Mouse (Mus musculus): Measurements from ENCODE around the gene Nol6.

GRCm38 (mm10) chr4:41097381-41097780, 26.9 kb downstream of the Nol6 start:
- TF ChIP-seq EP300 (optimal IDR thresholded peaks at IDR 0.05) (no peak), CTCF (IDR thresholded peaks at IDR 0.05; ENCODE audit: low read depth) (no peak)
